Mouse (Mus musculus) monocyte, adult 2 months (primary cell): ENCODE data around the gene Krt28.

Experiments
- DNase-seq, 2 experiments: peaks; one replicate each; pipeline ENCODE4 v3.0.0; 2022; ENCODE audit warnings: low spot score in 2 of 2, low read depth in 1 of 2

The Krt28 gene

DNA sequence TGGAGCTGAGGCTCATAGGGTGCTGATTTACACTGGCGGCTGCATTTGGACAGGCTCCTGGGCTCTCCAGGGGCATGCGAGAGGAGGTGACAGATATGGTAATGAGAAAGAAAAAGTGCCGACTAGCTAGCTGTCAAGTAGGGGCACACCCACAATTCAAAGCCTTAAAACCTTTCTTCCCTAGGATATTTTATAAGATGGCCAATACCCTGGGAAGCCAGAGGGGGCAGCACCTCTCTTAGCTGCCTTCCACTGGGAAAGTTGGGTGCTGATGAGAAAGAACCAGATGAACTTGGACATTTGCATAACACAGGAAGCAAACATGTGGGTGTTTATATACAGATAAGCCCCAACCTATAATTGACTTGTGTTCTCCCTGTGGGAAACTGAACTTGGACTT, 5.5 kb downstream of the Krt28 start:
- no peak for DNase-seq

DNA sequence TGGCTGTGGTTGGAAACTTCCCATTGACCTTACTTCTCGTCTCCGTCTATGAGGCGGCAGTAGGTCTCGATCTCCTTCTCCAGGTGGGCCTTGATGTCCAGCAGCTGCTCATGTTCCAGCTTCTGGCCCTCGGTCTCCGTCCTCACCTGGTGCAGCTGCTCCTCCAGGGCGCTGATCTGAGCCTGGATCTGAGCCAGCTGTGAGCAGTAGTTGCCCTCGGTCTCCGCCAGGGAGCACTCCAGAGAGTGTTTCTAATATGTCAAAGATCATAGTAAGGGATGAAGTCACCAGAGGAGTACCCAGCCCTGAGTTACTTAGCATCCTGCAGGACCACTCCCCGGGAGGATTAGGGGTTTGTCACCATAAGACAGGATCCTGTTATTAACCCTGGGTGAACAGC, 7.9 kb downstream of the Krt28 start:
- DNase-seq = no peak

DNA sequence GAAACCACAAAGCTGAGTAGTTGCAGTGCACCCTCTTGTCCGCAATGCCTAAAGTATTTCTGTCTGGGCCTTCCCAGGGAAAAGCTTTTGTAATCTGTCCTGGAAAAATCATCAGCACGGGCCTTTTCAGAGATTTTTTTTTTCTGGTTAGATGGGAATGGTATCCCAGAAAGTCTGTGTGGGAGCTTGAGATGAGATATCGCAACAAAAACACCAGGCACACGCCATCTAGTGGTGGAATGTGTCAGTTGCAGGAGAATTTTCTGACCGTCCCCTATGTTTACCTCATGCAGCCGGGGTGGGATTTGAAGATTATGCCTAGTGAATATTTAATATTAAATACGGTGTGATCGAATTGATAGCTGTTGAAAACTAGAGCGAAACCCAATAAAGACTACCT, 10.3 kb downstream of the Krt28 start:
- DNase-seq = no peak

DNA sequence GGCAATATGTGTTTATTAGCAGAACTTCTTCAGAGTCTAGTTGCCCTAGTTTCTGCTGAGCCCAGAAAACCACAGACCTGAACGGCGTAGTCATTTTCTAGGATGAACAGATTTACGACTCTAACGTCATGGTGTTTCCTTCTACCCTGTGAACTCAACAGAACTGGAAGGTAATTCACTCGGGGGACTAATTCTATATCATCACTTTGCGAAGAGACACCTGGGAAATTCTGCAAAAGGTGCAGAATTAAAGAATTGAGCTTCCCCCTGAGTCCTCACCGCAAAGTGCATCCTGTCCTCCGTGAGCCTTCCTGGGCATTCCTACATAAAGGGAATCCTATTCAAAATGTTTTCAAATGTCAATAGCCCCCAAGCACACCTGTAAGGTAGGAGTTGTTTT, 13.3 kb downstream of the Krt28 start:
- DNase-seq = no peak

DNA sequence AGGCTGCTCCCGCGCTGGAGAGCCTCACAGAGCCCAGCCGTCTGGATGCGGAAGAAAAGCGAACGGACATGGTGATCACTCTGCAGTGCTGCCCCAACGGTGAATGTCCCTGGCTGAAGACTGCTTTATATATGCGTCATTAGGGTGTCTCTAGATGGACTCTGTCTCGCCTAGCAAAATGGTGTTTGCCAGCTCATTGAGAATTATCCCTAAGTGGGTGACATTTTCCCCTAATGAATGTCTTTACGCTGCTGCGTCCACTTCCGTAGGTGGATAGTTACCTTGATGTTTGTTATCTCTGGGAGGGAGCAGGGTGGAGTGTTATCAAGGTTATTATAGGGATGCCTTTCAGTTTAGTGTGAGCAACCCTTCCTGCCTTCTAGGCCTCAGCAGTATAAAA, 23.7 kb downstream of the Krt28 start, which contains the start of gene Krt27:
TSS of gene Krt27 (minus strand) at position 101 of the 400 bp plus-strand sequence.
- no peak for DNase-seq

DNA sequence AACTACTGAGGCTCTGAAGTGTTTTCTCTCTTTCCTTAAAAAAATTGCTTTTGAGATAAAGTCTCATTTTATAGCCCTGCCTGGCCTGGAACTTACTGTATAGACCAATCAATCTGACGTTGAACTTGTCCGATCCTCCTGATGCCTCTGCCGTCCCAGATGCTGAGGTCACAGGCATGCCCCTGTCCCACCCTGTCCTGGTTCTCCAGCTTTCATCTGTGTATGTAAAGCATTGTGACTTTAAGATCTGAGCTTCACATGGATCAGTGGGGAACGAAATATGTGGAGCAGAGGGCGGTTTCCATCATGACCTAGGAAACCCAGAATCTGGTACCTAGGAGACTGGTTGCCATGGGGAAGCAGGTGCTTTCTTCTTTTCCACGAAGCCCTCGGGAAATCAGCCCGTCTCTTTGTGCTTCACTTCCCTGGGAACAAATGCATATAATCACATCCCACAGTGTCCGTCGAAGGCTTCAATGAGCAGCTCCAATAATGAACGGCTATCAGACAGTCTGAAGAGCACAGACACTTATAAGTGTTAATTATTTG, 35.3 kb downstream of the Krt28 start:
- DNase-seq = no peak

DNA sequence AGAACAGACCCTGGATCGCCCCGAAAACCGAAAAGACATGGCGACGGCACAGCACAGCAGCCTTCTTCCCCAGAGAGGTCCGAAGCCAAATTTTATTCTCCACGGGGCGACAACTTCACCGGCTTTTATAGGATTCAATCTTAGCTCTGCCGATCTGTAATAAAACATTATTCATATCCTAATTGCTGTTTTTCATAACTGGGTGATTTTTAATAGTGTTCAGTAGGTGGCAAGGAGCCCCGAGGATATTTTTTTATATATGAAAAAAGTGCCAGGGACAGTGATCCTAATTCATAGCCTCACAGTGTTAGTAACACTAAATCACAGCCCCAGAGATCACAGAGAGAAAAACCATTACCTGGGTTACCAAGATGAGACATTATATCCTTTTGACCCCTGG, 36.8 kb downstream of the Krt28 start, which contains the start of gene Krt26:
TSS of gene Krt26 (minus strand) at position 101 of the 400 bp plus-strand sequence.
- DNase-seq = no peak

DNA sequence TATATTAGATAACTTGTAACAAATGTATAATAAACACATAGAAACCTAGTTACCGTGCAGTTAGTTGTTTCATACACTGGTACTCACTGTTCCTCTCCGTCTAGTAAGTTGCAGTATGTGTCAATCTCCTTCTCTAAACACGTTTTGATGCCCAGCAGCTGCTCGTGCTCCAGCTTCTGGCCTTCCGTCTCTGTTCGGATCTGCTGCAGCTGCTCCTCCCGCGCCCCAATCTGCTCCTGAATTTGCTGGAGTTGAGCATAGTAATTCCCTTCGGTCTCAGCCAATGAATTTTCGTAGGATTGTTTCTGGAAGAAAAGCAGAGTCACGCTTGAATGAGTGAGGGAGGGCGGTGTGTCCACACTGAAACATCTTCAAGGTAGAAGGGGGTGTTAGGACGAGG, 41.3 kb downstream of the Krt28 start:
- no peak for DNase-seq

DNA sequence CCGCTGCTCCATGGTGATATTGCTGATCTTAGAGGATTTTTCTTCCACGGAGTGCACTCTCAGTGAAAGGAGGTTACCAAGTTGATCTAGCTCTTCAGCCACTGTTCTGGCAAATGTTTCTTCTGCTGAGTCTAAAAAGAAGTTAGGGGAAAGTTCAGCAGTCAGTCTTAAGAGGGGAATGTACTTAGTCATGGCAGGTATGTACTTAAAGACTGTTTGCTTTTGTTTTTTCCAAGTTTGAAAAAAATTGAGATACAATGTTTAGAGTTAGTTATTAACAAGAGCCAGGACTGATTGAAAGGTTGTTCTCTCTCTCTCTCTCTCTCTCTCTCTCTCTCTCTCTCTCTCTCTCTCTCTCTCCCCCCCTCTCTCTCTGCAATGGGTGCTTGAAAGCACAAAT, 45.0 kb downstream of the Krt28 start:
- DNase-seq = no peak

DNA sequence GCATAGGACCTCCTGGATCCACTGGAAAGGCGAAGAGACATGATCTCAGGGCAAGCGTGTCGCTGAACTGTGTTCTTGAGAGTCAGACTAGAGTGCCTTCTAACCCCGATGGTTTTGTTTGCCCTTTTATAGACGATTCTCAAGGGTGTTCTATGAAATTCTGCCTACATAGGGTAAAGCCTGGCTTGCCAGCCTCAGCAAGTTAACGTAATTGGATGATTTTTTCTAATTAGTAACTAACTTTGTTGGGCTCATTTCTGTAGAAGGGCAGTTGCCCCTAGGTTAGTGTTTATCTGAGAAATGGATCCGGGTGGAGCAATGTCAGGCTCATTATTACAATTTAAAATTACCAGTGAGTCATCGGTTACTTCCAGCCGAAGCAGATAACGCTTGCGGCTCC, 51.9 kb downstream of the Krt28 start, which contains the start of gene Krt25:
TSS of gene Krt25 (minus strand) at position 101 of the 400 bp plus-strand sequence.
- no peak for DNase-seq

DNA sequence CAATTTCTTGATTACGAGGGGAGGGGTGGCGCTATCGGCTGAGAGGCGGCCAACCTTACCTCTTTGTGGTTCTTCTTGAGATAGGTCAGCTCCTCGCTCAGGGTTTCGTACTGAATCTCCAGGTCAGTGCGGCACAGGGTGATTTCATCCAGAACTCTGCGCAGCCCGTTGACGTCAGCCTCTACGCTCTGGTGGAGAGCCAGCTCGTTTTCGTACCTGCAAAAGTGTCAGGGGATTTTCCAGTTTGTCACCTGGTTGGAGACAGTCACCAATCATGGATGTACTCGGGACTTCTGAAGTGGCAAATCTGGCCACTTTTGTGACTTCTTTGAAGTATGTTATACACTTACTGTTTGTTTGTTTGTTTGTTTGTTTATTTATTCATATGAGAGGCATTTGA, 53.6 kb downstream of the Krt28 start:
- DNase-seq = no peak

DNA sequence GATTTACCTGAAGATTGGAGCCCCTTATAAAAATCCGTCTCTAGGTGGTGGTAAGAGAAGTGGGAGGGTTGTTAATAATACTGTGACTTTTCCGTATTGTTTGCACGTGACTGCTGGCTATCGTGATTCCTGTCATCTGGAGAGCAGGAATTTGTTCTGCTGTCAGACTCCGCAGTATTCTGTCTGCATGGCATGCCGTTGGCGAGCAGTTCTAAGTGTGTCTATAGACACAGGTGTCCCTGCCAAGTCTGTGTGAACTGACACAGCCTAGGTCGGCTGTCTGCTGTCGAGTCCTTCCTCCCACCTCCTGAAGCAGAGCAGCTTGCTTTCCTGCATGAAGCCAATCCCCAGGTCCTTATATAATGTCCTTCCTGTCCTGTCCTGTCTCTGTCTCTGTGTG, 55.6 kb downstream of the Krt28 start:
- no peak for DNase-seq

DNA sequence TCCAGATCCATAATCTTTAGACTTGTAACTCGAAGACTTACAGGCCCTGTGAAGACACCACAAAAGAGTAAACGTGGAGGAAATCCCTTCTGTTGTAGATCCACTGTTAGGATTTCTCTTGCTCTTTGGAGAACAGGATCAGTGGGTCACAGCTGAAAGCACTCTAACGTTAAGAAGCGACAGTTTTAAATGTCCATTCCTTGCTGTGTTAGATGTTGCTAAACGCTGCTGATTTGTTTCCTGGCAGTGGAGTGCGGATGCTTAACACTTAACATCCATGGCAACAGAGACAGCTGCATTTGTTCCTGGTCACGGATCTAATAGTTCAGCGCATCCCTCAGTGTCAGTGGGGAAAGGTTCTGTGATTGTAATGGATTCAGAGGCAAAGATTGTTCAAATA, 58.2 kb downstream of the Krt28 start:
- no peak for DNase-seq
